Mouse (Mus musculus): ENCODE results near the gene Rph3al.
A peak's percentile ranks its signal among the peaks of the same experiment; 100 is the strongest.

Gene Rph3al

GRCm38 (mm10) chr11:75858975-75859374 is 79.3 kb downstream of the Rph3al start:
- DNase-seq: no peak

DNA sequence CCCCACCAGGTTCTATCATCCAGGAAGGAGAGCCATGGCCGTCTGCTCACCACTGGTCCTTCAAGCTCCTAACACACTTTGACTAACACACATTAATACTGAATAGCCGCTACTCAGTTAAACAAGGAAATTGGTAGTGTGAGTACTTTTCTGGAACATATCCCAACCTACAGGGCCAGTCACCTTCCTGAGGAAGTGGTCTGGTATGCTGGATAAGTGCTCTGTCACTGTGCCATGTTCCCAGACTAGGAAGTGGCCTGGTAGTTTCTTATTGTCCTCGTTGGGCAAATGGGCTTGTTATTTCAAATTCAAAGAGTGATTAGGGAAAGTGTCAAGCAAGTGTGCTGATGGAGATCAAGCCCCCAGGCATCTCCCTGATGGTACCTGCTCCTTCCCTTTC is 80.4 kb downstream of the Rph3al start:
- no peak for DNase-seq

GRCm38 (mm10) chr11:75854327-75854726 is 83.9 kb downstream of the Rph3al start:
- no peak for DNase-seq

- DNase-seq: no peak
Measured at GRCm38 (mm10) chr11:75853067-75853636, 85.1 kb downstream of the Rph3al start.

GRCm38 (mm10) chr11:75852485-75852884 is 85.7 kb downstream of the Rph3al start:
- DNase-seq: no peak

DNA sequence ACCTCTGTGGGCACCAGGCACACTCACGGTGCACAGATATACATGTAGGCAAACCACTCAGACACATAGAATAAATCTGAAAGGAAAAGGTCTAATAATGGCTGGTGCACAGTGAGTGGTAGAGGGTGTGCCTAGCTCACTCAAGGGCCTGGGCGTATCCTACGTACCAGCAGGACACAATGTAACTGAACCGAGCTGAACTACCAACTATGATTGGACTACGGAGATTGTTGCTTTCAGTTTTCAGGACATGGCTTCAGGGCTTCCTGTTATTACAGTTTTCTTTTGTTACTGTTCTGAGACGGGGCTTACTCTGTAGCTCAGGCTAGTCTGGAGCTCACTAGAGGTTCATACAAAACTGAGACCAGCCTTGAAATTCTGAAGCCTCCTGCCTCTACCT is 88.7 kb downstream of the Rph3al start:
- DNase-seq: no peak

DNA sequence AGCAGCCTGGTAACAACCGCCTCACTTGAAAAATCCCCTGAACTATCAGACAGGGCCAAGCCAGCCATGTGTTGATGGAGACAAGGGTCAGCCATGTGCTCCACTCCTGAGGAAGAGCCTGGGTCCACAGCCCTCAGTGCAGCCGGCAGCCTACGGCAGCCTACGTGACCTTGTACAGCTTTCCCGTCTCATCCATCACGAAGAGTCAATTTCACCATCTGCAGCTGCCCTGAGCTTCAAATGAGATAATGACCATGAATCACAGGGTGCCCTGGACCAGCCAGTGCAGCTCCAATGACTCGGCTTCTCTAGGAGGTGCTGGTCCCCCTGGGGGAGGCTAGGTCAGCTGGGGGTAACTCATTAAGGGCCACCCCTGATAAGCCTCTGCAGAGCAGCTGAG is 91.6 kb downstream of the Rph3al start:
- no peak for DNase-seq

GRCm38 (mm10) chr11:75845675-75846074 is 92.6 kb downstream of the Rph3al start:
- peak; percentile 42 for DNase-seq

GRCm38 (mm10) chr11:75842904-75843619 is 95.2 kb downstream of the Rph3al start:
- DNase-seq: no peak

GRCm38 (mm10) chr11:75841503-75841902 is 96.7 kb downstream of the Rph3al start:
- no peak for DNase-seq

GRCm38 (mm10) chr11:75839536-75840430 is 98.4 kb downstream of the Rph3al start:
- peak; percentile 32 for DNase-seq

GRCm38 (mm10) chr11:75838861-75839426 is 99.3 kb downstream of the Rph3al start:
- DNase-seq: no peak

- DNase-seq: no peak
Measured at GRCm38 (mm10) chr11:75836240-75836610, 102.0 kb downstream of the Rph3al start.

DNA sequence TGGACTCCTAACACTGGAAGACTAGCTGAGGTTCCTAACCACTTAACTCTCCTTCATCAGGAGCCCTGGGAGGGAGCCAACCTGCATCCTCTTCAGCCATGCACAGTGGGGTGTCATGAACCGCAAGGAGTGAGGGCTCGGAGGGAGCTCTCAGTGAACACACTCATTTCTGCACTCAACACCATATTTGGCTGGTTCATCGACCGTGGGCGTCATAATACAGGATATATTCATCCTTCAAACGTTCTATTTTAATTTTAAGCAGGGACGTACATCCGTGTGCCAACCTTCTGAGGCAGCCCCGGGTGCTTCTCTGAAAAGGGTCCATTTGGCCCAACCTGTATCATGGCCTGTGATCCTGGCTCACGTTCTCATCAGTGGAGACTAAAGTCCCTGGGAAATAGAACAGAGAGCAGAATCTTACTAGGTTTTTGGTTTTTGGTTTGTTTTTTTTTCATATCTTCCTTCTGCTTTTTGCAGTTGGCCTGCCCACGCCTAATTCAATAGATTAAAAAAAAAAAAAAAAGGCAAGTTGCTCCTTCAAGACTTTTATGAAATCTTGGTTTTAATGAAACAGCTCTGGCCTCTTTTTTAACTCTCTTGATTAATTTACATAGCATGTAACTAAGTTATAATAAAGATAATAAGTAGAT is 102.5 kb downstream of the Rph3al start:
- peak; percentile 65 for DNase-seq

GRCm38 (mm10) chr11:75833081-75833480 is 105.1 kb downstream of the Rph3al start:
- no peak for DNase-seq

DNA sequence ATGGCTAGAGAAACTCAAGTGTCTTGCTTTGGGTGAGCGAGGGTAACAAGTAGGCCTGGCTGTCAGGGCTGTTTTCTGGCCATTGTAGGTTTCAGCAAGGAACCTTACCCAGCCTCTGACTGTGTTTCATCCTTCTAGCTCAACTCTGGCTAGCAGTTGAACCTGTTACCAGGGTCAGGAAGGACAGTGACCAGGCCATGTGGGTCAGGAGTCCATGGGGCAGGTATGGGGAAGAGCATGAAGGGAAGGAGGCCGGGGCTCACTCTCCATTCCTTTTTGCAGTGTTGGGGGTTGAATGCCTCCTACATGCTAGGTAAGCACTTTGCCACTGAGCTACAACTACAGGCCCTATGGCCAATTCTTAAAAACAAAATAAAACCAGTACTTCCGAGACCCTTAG is 107.8 kb downstream of the Rph3al start:
- no peak for DNase-seq

- DNase-seq: no peak
Measured at GRCm38 (mm10) chr11:75827414-75827813, 110.8 kb downstream of the Rph3al start.

DNA sequence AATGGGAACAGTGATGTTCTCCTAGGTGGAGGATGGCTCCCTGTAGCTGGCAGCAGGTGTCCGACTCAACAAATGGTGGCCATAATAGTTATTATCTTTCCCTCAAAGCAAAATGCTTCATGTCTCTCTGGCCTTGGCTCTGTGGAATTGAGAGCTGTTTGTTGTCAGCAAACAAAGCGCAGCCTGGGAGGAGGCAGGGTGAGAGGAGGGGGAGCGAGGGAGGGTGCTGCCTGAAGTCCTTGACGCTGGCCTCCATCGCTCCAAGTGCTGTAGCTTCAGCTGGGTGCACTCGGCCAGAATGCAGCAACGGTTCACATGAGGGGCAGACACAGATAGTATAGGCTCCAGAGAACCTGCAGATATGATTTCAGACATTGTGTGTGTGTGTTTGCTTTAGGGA is 114.7 kb downstream of the Rph3al start:
- no peak for DNase-seq

DNA sequence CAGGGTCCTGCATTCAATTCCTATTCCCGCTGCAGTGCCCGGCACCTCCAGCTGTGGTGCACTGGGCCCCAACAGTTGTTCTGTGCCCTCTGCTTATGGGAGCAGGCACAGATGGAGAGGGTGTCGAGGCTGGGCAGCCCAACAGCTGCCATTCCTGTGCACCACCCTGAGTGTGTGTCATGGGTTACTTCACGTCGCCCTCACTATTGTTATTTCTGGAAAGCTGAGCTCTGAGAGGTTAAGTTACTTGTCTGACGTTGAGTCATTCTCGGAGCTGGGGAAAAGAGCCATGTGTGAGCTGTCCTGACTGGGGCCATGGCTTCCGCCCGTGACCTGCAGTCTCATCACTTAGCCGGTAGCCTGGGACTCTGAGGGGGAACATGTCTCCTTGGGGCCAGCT is 125.1 kb downstream of the Rph3al start:
- DNase-seq: no peak

DNA sequence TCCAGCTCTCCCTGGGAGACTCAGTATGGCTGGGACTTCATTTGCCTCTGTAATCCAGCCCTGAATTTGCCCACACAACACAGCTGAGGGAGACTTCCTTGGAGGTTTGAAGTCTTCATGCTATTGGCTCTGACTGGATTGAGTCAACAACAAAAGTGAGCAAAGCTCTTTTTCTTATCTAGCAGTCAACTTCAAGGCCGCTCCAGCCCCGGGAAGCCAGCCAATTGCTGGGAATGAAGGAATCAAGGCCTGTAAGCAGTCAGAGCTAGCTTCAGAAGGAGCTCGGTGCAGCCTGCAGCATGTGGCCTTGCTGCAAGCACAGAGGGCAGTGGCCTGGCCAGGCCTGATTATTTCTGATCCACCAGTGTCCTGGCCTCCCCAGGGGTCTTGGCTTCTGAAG is 126.3 kb downstream of the Rph3al start:
- DNase-seq: peak; percentile 38

DNA sequence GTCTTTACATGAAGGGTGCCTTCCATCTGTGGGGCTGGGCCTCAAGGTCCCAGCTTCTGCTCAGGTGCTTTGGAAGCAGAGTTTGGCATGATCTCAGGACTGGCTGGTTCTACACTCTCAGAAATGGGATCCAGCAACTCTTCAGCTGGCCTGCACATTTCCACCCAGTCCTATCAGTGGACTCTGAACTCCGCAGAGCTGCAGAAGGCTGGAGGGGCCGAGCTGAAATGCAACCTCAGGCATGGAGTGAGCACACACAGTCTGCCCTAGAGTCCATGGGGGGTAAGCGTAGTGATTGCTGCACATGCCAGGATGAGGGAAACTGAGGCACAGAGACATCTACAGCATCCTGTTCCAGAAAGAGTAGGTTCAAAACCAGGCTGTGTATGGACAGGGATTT is 127.7 kb downstream of the Rph3al start:
- no peak for DNase-seq

- no peak for DNase-seq
Measured at GRCm38 (mm10) chr11:75807486-75807885, 130.7 kb downstream of the Rph3al start.

All from layer of hippocampus, adult 9-11 months (tissue).